Mouse (Mus musculus) right cerebral cortex, adult 2 months (tissue): ENCODE measurements around the gene Cytip.

Source experiments
- DNase-seq, 2 experiments: peaks; one replicate each; pipeline ENCODE4 v3.0.0; 2021 to 2022; ENCODE audit warnings: low spot score in 2 of 2

Gene Cytip

DNA sequence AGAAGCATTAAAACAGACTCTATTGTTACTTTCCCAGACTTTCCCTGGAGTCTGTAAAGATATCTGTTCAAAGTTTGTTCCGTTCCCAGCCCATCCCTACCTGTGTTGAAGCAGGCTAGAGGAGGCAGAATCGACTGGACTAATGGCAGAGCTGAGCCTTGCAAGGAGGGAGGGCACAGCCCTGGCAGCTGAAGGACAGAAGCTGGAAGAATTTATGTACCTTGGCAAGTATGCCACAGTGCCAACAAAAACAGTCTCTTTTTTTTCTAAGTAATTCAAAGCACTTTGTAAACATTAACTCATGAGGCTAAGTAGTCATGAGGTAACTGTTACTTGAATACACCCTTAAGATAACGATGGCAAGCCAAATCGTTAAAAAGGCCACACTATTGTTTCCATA lies at the start of gene Cytip:
Gene Cytip (minus strand): TSS at position 187 of the 400 bp plus-strand sequence.
- no peak for DNase-seq

DNA sequence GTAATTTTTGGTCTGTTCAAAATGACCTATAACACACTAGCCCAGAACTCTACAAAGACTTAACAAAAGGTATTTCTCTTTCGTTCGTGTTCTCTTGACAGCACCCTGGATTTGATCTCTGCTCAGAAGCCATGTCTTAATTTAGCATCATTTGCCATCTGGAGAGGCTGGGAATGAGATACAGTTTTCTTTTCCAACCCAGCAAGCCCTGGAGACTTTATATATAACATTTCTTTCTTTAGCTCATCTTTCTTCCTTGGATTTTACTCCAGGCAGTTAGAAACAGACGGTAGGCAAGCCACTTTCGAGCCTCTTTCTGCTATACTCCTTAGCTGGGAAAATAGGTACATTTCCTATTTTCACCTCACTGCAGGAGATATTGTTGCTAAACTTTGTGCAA lies 45.3 kb upstream of the Cytip start:
- DNase-seq: peak; percentile 26 to 31

DNA sequence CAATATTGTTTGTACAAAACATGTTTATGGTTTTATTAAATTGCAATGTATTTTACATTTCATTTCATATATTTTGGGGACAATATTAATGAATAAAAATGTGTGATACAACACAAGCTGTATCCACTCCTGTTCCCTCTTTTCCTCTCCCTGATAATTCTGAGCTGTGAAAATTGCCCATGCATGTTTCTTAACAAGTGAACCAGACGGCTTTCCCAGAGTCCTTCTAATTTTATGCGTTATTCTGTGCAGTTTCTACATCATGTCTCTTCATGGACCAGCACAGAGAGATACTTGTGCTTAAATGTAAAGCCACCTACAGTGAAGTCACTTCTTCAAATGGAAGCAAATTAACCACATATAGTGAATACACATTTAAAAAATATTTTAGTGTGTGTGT lies 42.2 kb upstream of the Cytip start:
- DNase-seq: no peak

DNA sequence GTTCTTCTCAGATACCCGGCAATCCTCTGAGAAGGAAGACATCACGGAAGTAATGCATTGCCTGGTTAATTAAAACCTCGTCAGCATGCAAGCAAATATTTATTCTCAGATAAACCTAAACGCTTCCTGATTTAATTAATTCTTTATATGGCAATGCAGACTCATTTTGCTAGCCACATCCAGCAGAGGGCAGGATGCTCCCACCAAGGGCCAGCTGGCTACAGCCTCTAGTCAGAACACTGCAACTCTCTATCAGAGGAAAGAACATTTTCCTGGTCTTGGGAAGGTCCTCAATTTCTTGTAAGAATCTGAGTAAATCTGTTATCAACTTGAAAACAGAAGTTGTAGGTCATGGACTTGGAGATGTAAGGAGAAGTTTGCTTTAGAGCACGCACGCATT lies 4.1 kb upstream of the Cytip start:
- DNase-seq: peak; percentile 79 to 84

DNA sequence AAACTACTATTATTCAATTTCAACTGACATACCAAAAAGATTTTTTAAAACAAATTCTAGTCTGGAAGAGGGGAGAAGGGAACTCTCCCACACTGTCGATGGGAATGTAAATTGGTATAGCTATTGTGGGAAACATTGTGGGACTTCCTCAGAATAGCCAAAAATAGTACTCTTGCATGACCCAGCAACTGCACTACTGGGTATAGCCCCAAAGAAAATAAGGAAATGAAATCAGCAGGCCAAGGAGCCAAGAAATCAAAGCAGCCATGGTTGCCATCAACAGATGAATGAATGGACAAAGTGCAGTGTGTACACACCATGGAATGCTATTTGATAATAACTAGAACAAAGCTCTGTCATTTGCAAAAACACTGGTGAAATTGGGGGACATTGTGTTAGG lies 1.5 kb upstream of the Cytip start:
- DNase-seq: no peak

DNA sequence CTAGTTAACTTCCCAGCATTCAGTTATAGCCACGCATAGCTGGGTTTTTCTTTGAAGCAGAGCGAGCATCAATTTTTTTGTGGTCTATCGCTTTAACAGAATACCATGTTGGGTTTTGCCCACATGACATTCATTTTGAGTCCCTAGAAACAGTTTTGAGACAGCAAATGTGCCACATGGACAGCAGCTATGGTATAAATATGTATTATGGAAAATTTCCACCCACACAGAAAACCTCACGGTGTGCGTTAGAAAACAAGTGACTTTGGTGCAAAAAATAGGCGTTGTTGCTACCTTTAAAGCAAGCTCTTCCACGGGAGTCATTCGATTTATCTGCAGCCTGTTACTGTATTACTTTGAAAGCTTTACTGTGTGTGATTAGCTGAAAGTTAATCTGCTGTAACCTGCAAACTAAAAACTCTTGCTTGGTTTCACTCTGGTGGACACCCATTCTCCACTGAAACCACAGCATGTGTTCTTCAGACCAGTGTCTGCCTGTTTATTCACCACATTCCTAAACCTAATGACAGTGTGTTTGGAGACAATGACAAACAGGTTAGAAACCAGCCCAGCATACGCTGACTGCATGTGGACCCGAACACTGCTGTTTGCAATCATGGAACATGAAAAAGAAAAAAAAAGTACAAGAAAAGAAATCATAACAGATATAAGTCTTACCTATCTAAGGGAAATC lies 763 bp downstream of the Cytip start:
- no peak for DNase-seq

DNA sequence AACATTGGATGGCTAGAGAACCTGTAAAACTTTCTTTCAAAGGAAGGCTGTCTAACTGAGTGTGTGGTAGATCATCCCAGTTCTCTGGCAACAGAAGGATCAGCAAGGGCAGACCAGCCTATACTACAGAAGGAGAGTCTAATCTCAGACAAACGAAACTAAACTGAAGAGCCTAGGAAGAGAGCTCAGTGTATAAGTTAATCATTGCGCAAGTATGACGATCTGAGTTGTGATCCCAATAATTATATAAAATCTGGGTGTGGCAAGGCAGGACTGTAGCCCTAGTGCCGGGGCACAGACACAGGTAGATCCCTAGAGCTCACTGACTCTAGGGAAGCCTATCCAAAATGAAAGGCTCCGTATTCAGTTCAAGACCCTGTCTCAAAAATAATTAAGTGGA lies 3.2 kb downstream of the Cytip start:
- no peak for DNase-seq

DNA sequence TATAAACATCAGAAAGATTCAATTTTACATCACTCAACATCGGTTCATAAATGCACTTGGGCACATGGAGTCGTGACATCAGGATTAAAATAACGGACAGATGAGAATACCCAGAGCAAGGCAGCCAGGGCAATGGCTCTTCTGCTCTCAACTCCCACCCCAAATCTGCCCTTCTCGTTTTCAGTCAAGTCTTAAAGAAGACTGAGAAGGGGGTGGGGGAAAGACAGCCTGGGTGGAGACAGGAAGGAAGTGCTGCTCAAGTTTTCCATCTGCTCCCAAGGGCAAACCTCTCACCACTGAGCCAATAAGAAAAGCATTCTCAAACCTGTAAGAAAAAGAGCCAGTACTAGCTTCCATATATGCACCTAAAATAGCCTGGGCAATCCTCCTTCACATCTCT lies 5.8 kb downstream of the Cytip start:
- no peak for DNase-seq

DNA sequence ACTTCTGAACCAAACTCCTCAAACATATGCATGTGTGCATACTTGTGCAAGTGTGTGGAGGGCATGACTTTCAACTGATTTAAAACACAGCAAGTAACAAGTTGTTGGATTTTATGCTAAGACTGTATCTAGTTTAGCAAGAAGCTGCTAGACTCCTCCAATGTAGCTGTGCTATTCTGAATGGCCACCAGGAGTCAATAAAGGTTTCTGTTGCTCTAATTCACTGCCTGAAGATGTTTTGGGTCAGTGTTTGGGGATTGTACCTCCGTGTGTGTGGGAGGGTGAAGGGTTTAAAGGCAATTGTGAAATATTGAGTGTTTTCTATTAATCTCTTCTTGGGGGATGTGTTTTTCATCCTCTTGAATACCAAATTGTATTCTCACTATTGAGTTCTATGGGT lies 6.4 kb downstream of the Cytip start:
- DNase-seq: no peak

DNA sequence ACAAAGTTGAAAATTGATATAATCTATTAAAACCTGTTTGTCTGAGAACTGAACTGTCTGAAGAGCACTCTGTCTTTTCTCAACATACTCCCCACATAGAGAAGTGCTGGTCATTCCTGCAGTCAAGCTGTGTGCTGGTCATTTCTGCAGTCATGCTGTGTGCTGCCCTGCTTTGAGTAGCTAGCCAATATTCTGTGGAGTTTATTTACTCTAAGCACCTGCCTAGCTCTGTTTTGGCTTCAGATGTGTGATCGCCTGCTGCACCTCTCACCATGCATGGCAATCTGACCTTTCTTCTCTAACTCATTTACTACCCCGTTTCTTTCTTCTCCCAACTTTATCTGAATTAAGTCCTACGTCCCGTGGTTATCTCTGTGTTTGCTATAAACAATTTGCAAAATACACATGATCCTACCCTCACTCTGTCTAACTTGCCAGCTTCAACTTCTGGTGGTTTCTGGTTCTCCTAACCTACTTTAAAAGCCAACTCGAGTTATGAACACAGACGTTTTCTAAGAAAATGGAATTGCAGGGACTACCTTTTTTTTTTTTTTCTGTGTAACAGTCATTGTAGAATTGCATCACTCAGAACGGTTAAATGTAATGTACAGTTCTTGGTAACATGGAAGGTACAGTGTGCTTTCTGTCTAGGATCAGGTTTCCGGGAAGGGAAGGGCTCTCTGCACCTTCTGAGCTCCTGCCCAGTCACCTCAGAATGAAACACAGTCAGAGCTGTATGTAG lies 7.9 kb downstream of the Cytip start:
- DNase-seq: no peak

DNA sequence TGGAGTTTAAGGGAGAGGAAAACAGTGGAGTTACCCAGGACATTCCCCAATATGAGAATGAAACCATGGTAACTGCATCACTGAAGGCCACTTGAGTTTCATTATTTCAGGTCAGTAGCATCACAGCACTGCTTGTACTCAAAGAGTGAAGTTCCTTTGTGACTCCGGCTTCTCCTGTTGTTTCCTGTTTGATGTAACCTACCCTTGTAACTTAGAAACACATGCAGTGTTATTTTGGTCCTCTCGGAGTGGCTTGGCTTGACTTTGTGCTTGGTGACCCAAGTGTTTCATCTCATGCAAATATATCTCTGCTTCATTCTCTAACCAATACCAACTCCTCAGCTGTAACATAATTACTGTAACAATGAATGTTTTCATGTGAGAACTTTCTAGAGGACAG lies 11.1 kb downstream of the Cytip start:
- no peak for DNase-seq

DNA sequence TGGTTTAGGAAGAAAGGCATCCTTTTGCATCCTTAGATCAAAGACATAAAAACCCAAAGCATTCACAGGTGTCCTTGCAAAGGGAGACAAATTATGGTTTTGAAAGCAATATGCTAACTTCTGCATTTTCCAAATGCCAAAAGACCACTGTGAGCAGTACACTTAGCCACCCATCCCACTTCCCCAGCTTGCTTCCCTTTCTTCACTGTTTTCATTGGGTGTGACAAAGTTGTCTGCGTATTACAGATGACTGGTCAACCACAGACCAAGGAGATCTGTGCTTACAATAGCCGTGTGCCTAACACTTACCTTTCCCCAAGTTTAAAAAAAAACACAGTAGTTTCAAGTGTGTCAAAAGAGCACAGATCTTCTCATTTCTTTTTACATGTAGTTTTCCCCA lies 11.7 kb downstream of the Cytip start:
- DNase-seq: no peak

DNA sequence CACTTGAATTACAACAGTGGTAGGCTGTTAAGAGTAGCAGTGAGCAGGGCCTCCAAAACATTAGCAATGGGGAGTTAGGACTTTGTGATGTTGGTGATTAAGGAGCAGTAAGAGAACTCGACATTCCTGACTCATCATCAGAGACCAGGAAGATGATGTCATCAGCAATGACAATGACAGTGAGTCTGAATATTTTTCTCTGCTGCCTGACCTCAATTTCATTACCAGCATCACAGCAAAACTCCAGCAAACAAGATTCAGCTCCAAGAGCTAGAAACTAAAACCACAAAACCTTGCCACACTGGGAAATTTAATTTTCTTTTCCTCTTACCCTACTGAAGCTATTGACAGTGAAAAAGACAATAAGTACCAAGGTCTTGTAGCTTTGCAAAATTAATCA lies 14.6 kb downstream of the Cytip start:
- no peak for DNase-seq

DNA sequence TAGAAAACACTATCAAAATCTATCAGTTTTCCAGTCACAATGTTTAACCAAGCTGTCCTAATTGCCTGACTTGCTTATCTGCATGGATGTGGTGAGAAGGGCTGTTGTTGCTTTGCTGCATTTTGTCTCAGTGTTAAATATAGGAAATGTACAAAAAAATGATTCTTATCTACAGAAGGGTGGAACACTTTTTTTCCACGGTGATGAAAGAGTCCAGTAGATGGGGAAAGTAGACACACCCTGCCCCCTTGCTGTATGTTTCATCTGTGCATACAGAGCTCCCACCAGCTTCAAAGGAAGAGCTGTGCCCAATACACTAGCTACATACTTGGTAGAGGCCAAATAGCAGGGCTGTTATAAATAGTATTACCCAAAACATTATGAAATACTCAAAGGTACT lies 16.3 kb downstream of the Cytip start:
- DNase-seq: no peak

DNA sequence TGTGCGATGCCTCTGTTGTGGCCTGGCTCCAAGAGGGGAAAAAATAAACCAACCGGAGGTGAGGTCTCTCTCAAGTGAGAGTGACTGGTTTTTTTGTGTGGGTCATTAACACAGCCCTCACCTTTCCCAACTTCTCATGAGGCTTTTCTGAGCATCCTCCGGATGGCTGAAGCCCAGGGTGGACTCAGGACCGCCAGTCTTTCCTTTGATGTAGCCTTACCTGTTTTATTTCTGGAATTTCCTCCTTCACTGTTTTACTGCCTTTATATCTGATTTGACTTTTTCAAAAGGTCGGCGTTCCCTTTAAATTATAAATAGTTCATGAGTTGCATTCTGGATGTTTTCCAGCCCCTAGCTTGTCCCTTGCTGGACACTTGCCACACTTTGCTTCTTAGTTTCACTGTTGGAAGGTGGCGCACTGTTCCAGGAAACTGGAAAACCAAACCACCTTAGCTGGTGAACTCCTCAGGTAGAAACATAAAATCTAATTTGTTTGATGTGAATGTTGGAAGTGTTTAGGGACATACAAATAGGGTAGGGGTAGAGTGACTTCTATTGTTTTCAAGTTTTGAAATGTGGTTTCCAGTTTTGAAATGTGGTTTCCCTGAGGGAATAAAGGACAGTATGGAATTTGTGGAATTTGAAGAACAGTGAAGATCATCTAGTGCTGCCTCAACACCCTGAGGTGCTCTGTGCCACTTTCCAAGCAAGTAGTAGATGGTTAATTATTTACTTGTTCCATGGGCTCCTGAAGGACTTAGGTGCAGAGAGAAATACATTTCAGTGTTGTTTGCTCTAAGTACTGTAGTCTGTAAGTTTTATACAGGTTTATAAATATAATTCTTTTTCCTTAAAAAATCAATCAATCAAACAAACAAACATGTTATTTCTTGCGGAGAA lies 19.7 kb downstream of the Cytip start:
- no peak for DNase-seq

DNA sequence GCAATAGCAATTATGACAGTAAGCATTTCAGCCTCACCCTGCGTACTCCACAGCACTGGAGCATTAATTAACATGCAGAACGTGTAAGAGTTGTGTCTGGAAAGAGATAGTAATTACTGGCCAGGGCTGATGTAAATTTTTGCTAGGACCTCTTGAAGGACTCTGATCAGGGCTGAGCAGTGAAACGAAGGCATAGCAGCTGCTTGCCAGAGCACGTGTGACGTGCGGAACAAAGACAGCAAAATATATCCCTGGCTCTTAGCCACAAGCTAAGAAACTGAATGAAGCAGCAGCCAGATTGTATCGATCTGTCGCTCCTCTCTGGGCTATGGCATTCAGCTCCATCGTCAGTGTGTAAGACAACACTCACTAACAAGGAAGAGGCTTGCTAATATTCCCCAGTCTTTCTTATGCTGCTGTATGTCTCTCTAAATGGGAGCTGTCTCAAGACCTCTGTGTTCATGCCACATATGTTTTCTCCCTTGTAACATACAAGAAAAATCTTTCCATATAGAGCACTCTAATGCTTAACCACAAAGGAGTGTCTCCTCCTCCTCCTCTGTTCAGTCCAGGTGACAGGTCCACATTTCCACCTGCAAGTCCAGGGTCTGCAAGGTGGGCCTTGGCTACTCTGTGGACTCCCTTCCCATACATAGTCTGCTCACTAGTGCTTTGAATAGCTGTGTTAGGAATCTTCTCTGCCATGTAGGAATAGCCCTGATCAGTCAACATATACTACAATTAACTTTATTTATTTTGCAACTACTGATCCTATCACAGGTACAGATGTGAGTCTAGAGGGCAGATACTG lies 20.7 kb downstream of the Cytip start:
- peak; percentile 17 to 40 for DNase-seq

DNA sequence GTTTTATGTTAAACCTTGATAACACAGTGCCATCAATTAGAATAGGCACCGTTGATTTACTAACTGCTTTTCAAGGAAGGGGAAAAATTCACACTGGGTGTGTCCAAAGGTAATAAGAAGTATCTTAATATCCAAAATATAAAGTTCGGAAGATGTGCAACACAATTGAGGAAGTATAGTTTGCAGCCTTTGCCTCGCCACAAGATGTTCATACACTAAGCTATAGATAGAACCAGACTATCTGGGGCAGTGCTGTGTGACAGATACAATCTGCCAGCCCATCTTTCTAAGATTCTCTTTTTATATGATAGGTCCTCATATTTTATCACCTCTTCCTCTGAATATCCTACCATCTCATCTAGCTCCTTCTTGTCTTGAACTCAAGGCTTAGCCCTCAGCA lies 22.4 kb downstream of the Cytip start:
- no peak for DNase-seq

DNA sequence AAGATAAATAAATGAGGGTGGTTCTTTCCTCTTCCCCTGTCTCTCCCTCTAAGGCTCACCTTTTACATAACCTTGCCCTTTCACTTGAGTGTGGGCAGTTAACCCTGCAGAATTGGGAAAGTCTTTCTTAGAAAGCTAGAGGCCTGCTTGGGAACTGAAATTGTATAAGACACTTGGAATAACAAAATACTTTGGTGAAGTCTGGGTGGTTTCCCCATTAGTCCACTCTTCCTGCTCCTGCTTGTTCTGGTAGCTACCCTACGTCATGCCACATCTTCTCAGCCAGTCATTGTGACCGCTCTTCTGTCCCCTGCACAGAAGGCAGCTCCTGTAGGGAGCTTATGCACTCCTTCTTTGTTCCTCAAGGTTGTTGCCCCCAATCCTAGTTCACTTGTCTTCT lies 26.2 kb downstream of the Cytip start:
- no peak for DNase-seq

DNA sequence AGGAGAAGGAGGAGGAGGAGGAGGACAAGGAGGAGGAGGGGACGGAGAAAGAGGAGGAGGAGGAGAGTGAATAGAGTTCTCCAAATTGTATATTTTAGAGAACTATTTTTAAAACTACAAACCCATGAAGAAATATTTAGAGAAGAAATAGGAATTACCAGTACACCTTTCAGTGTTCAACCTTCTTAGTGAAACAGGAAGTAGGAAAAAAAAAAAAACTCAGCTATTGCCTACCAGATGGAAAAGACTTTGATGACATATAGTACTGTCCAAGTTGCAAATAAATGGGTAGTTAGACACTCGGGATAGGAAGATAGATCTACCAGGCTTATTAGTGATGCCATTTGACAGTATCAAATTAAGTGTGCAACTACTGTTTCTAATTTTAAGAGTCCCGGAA lies 27.7 kb downstream of the Cytip start:
- DNase-seq: no peak

DNA sequence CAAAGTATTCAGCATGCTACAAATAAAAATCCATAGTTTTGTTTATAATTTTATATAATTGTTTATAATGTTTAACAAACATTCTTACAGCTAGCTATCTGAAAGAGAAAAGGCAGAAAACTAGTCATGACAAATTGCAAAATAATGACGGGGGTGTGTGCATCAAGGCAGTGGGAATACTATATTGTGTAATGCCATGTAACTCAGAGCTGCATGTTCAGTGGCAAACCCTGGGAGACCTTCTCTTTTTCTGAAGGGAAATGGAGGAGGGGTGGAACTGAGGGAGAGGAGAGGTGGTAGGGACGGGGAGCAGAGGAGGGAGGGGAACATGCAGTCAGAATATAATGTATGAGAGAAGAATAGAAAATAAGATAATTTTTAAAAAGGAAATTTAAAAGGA lies 28.6 kb downstream of the Cytip start:
- no peak for DNase-seq

DNA sequence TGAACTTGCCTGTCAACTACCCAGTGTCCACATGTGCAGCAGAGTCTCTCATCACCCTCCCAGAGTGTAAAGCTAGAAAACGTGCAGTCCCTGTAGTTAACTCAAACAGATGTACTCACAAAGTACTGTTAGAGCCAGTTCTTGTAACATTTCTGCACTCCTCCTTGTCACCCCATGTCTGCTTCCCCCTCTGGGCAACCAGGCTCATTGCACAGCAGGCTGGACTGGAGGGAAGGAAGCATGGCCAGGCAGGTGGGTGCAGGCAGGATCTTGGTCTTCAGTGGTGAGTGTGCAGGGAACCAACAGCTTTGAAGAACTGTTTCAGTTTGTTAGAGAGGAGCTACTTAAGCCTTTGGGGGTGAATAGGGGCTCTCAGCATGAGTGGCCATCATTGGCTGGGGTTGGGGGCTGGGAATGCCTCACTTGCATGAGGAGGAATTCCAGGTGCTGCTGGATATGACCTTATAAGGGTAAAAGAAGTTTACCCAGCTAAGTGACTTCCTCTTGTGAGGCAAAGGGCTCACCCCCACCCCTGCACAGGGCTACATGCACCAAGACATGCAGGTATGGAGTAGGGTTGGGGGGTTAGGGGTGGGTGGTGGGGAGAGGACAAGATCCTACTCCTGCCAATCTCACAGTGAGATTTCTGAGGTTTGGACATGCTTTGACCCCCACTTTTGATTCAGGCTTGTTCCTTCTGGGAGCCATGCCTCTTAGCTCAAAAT lies 31.7 kb downstream of the Cytip start:
- no peak for DNase-seq
